Mouse (Mus musculus) T-helper 17 cell (primary cell): ENCODE results near the gene Aurkb.
"Not testable (repeated sequence)": the region's sequence is repeated elsewhere in the genome, so short reads cannot be mapped to it uniquely, and the experiment has no call there.

Source experiments
- in situ Hi-C, 2 experiments: fragments of 300-600 bp; cut with MboI, MseI; formaldehyde crosslinking; loops; 1 replicate in 1 of 2; 2 replicates in 1 of 2; pipeline ENCODE4 v1.15.1; 2025; ENCODE audit warnings: high pct_unique_total_duplicates in 2 of 2

The Aurkb gene

DNA sequence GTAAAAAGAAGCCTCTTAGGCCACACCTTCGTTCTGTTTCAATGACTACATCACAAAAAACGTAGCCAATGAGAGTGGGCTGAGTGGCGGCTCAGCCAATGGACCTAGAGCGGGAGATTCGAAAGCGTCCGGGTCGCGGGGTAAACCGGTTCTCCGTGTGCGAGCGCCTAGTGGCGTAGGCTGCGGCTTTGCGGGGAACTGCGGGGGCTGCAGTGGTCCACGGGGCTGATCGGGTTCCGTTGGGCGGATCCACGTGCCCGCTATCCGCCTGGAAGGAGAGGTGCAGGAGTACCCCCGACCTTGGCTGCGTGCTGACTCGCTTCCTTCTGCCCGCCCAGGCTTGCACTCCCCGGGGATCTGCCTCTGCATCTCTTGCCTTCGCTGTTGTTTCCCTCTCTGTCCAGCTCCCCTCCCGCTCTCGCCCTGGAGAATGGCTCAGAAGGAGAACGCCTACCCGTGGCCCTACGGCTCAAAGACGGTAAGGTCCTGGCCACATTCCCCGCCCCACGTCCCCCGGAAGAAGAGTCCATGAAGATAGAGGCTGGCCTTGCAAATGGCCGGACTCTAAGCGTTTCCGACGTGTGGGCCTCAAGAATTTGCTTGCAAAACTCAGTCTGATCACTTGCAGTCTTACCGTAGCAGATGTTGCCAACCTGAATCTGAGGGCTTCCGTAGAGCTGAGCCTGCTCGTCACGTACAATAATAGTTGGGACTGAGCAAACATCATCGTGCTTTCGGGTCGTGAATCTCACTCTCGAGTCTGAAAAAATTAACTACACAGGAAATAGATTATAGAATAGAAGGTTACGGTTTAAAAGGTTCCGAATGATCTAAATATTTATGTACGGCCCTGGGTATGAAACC, at the start of gene Aurkb:
Gene Aurkb, plus strand, starts transcription at position 117 of the 864 bp plus-strand sequence.
- in situ Hi-C loops: no loop called here

DNA sequence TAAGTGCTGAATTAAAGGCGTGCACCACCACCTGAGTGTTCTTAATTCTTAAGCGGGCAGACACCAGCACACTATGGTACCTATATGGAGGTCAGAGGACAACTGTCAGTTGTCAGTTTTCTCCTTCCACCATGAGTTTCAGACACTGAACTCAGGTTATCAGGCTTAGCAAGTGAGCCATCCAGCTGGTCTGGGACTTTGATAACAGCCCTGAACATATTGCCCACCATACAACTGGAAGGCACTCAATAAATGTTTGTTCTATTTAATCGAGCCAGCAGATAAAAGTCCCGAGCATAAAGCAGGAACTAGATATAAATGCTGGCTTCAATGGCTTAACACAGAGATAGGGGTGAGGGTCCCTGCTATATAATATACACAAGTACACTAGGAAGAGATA, 48.4 kb upstream of the Aurkb start:
- in situ Hi-C loops: no loop called here

DNA sequence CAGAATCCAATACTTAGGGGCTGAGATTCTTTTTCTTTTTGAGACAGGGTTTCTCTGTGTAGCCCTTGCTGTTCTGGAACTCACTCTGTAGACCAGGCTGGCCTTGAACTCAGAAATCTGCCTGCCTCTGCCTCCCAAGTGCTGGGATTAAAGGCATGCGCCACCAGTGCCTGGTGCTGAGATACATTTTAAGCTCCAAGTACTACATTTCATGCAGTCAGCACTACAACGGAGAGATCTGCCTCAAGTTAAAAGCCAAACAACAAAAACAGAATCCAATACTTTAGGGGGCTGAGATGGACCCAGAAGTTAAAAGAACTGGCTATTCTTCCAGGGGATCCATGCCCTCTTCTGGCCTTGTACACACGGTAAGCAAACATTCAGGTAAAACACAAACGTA, 42.7 kb upstream of the Aurkb start:
- in situ Hi-C loops: not testable (repeated sequence)

DNA sequence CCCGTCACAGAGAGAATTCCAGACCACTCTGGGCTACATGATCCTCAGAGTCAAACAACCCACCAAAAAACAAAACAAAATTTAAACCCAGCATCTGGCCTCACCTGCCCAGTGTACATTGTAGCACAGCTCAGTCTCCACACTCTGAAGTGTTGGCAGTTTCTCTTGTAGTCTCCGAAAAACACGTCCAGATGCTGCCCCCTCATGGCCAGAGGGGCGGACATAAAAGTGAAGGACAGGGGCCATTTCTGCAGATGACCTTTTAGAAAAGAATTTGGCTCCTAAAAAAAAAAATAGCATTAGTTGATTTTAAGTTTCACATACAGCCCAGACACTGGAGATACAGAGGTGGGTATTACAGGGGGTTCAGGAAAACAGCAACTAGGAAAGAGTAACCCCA, 41.9 kb upstream of the Aurkb start:
- in situ Hi-C loops: no loop called here

DNA sequence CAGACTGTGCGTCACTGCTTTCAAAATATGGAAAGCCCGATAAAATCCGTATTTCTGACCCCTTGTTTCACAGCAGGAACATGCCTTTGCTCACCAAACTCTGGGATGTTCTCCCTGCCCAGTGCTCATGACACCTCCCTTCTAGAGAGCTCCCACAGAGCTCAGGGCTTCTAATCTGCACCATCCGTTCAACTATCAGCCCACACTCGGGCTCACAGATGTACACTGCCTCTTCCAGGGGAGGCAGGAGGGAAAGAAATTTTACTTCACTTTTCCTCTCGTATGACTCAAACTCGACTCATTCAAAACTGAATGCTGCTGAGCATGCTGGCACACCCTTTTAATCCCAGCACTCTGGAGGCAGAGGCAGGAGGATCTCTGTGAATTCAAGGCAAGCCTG, 40.3 kb upstream of the Aurkb start:
- in situ Hi-C loops: no loop called here

DNA sequence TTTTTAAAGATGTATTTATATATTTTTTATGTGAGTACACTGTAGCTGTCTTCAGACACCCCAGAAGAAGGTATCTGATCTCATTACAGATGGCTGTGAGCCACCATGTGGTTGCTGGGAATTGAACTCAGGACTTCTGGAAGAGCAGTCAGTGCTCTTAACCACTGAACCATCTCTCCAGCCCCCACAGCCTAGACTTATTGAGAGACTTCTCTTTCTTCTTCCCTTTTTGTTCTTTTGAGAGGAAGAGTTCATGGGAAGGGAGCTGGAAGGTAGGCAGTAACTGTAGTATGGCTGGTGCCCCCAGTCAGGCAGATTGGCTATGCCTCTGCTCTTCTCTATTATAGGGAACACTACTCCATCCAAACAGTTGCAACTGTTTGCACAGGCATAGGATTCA, 38.9 kb upstream of the Aurkb start:
- in situ Hi-C loops: not testable (repeated sequence)

DNA sequence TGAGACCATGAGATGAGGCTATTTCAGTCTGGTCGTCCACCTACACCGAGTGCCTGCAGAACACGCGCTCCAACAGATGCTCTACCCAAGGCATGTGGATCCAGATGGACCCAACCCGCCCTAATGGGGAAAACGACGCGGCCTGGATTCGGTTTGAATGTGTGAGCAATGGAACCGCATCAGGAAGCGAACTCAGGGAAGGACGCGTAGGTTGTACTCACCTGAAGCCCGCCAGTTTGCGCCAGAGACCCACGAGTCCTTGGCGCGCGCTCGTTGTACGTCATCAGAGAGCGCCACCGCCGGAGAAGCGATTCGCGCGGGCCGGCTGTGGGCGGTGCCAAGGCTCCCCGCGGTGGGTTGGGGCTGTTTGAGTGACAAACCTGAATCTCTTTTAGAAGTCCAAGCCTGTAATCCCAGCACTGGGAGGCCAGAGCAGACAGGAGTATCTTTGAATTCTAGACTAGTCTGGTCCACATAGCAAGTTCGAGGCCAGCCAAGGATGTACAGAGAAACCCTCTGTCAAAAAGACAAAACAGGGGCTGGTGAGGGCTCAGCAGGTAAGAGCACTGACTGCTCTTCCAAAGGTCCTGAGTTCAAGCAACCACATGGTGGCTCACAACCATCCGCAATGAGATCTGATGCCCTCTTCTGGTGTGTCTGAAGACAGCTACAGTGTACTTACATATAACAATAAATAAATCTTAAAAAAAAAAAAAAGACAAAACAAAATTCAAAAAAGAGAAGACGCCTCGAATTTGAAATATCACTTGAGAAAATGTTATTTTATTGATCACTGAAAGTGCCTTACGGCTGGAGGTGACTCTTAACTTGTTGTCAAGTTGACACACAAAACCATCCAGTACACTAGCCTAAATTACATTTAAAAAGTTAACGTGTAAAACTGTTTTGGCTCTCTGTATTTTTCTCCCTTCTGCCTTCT, 37.0 kb upstream of the Aurkb start, which contains the start of gene Pfas:
Gene Pfas, minus strand, starts transcription at position 279 of the 940 bp plus-strand sequence.
- in situ Hi-C loops: no loop called here

DNA sequence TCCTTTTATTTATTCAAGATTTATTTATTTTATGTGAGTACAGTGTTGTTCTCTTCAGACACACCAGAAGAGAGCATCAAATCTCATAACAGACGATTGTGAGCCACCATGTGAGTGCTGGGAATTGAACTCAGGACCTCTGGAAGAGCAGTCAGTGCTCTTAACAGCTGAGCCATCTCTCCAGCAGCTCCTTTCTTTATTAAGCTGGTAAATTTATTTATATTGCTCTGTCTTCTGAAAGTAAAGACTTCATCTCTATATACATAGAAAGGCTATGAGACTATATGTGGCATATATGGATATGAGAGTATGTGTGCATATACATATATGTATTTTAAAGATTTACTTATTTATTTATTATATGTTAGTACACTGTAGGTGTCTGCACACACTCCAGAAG, 35.9 kb upstream of the Aurkb start:
- in situ Hi-C loops: no loop called here

DNA sequence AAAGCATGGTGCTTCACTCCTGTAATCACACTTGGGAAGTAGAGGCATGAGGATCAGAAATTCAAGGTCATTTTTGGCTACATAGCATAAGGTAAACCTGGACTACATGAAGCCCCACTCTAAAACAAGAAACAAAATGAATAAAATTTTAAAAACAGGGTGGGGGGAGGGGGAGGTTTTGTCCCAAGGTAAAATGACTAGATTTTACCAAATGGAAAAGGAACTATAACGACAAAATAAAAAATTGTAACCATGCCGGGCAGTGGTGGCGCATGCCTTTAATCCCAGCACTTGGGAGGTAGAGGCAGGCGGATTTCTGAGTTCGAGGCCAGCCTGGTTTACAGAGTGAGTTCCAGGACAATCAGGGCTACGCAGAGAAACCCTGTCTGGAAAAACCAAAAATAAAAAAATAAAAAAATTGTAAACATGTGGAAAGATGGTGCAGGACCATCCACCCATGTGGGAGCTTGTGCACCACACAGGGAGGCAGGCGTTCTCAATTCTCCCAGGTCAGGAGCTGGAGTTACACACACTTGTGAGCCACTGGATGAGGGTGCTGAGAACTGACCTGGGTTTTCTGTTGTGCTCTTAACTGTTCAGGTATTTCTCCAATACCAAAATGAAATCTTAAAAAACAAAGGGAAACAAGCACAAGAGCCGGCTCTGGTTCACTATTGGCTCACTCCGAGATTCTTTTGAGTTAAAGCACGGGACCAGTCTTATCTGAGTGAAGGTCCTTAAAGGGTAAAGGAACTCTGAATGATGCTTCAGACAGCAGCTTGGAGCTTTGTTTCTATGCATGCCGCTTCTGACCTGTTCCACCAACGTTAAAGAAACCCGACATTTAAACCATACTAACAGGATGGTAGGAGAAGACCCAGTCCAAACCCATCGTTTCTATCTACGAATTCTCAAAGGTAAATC, 34.8 kb upstream of the Aurkb start:
- in situ Hi-C loops: no loop called here

DNA sequence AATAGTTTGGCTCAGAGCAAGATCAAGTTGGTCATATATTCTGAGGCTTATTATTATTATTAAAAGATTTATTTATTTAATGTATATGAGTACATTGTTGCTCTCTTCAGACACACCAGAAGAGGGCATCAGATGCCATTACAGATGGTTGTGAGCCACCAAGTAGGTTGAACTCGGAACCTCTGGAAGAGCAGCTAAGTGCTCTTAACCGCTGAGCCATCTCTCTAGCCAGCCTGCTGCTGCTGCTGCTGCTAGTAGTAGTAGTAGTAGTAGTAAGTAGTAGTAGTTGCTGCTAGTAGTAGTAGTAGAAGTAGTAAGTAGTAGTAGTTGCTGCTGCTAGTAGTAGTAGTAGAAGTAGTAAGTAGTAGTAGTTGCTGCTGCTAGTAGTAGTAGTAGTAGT, 34.0 kb upstream of the Aurkb start:
- in situ Hi-C loops: not testable (repeated sequence)

DNA sequence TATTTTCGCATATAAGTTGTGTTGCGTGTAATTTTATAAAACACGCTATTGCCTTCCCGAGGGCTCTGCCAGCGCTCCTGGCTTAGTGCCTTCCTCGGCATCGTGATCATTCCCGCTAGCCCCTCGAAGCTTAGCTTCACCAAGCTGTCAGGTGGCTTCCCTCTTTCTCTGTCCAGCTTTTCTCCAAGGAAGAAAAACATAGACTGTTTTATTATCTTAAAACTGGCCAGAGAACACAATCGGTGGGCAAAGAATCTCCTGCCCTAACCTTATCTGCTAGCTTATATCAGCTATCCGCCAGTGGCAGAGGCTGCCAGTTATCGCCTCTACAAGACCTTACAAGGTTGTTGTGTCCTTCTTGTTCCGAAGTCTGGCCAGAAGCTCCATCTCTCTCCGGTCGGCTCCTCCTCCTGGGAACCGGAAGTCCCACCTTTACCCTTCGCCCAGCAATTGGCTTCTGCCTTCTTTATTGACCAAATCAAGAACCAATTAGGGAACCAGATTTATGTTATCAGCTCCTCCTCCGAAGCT, 33.3 kb upstream of the Aurkb start:
- in situ Hi-C loops: no loop called here

DNA sequence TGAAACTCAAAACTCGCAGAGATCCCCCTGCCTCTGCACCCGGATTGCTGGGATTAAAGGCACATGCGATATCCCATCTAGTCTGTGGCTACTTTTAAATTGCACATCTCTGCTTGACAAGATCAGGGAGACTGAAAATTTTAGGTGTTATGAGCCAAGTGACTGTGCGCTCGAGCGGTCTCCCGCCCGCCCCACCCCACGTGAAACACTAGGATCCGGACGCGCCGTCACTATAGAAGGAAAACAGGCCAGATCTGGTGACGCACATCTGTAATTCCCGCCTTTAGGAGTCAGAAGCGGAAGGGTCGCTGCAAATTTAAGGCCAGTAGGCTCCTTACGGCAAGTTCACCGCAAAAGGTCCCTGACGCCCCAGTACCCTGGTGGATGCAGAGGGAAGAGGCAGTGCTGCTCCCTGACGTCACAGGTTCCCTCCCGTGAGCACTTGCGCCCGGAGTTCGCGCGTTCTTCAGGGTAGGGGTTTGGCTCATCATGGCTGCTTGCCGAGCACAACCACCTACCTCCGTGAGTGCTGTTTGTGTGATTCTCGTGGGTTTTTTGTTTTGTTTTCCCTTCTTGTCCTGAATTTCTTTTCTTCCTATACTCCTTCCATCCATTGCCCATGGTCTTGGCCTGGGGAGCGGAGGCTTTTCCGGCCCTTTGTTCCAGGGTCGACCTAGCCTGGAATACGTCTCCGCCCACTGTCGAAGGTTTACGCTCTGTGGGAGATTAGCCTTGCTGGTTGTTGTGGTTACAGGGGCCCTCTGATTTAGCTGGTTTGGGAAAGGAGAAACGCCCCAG, 29.6 kb upstream of the Aurkb start, which contains the start of gene Ctc1:
Gene Ctc1, plus strand, starts transcription at position 268 of the 798 bp plus-strand sequence.
- in situ Hi-C loops: no loop called here

DNA sequence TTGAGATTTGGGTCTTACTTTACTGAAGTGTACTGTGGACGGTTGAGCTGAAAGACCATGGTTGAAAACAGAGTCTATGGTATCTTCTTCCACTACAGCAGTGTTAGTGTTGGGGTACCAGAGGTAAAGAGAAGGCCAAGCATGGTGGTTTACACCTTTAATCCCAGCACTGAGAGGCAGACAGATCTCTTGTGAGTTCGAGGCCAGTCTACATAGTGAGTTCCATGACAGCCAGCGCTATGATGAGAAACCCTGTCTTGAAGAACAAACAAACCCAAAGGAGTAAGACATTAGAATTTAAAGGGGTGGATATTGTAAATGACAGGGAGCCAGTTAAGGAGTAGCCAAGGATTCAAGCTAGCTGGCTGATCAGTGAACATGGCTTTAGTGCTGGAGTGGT, 28.7 kb upstream of the Aurkb start:
- in situ Hi-C loops: no loop called here

DNA sequence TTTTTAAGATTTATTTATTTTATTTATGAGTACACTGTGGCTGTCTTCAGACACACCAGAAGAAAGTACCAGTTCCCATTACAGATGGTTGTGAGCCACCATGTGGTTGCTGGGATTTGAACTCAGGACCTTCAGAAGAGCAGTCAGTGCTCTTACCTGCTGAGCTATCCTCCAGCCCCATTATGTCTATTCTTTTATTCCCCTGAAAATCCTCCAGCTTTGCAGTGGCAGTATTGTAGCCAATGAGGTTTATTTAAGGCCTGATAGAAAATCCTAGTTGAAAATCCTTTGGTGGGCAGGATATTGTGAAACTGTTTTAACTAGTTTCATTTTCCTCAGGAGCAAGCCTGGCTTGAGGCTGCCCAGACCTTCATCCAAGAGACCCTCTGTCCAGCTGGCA, 24.8 kb upstream of the Aurkb start:
- in situ Hi-C loops: no loop called here

DNA sequence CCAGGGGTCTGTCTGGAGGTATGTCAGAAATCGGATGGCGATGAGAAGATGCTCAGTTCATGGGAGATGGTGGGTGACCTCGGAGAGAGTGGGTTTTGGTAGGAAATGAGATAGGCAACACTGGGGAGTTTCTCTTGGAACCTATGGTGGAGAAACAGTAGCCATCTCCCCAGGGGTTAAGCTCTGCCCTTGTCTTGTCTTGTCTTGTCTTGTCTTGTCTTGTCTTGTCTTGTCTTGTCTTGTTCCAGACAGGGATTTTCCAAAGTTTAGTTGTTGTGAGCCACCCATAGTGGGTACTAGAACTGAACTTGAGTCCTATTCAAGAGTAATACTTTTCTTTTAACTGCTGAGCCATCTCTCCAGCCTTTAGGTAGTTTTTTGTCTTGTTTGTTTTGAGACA, 18.9 kb upstream of the Aurkb start:
- in situ Hi-C loops: no loop called here

DNA sequence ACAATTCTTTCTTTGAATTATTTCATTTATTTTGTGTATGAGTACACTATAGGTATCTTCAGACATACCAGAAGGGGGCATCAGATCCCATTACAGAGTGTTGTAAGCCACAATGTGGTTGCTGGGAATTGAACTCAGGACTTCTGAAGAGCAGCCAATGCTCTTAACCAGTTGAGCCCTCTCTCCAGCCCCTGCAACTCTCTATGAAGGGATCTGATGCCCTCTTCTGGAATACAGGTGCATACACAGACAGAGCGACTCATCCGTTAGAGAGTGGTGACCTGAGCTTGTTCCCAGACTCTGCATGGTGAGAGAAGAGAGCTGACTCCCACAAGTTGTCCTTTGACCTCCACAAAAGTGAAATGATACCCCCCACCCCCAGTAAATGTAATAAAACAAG, 16.6 kb upstream of the Aurkb start:
- in situ Hi-C loops: no loop called here

DNA sequence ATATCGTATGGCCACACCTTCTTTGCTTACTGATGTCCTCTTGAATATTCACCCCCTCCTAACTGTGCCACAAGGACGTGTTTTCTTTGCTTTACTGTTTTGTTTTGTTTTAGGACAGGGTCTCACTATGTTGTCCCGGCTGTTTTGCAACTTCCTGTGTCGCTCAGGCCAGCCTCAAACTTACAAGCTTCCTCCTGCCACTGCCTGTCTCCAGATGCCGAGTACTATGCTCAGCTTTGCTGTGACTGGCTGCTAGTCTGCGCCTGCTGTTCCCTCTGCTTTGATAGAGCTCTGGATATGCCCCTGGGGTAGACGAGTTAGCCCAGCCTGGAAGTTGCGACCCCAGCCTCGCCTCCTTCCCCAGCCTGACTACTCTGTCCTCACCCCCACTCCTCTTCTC, 11.9 kb upstream of the Aurkb start:
- in situ Hi-C loops: loop anchor here in 1 of 2 experiments (5.0 kb wide), 1 partner anchor 1079 kb away; no protein-coding TSS in a partner anchor

DNA sequence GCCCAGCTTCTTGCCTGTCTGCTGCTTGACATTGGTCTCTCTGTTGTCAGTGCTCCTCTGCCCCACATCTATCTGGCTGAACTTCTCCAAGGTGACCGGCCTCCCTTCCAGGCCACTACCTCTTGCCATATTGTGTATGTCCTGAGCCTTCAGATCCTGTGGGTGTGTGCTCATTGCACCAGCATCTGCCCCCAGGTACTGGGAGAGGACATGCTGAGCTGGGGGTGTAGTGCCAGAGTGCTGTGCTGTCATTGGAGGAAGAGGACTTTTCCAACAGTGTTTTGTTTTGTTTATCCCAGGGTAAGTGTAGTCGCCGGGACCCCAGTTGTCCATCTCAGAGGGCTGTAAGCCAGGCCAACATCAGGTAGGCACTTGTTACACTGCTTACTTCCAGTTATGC, 10.9 kb upstream of the Aurkb start:
- in situ Hi-C loops: loop anchor here in 1 of 2 experiments (5.0 kb wide), 1 partner anchor 1078 kb away; no protein-coding TSS in a partner anchor

DNA sequence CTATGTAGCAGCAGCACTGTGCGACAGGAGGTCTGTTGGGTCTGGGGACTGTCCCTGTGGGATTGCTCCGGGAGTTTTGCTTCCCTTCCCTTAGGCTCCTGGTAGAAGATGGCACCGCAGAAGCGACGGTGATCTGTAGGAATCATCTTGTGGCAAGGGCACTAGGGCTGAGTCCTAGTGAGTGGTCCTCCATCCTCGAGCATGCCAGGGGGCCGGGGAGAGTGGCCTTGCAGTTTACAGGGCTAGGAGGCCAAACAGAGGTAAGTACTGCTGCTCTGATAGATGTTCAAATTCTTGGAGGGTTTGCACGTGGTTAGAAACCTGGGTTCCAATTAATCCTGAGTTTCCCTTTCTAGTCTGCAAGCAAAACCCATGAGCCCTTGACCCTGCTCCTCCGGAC, 10.0 kb upstream of the Aurkb start:
- in situ Hi-C loops: loop anchor here in 1 of 2 experiments (5.0 kb wide), 1 partner anchor 68 kb away; the partner anchor contains the start of gene Slc25a35

DNA sequence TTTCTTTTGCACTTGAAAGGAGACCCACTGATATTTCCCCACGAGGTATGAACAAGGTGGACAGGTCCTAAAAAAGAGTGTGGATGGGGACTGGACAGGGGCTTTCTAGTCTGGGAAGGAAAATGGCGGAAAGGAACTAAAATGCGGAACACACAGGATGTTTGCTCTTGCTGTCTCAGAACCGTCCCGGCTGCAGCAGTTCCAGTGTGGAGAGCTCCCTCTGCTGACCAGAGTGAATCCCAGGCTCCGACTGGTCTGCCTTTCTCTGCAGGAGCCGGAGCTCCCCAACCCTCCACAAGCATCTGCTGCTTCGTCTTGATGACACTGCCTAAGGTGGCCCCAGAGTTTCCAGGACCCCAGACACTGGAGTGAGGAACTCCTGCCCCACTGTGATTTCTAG, 9.6 kb upstream of the Aurkb start:
- in situ Hi-C loops: loop anchor here in 1 of 2 experiments (5.0 kb wide), 1 partner anchor 69 kb away; the partner anchor contains the start of gene Slc25a35
